Mouse (Mus musculus) liver, embryonic 15.5 days (tissue): ENCODE measurements around the gene Faap20. TPM values are rescaled to one million over a fixed set of nuclear protein-coding genes. Genes with fewer than 3 reads are reported as not detected.
A peak's percentile ranks its signal among the peaks of the same experiment; 100 is the strongest.

Source experiments
- ATAC-seq: fragments of 200-750 bp; cut with Nextera tagmentation; 2 replicates; pipeline ENCODE4 v1.8.0; 2017; ENCODE audit warnings: moderate number of reproducible peaks, mild to moderate bottlenecking, moderate library complexity; ENCODE audit not compliant: insufficient read depth
- H3K27ac ChIP-seq: fragments of 300-500 bp; sonication (generic); replicated peaks from 2 replicates; pipeline ENCODE4 v1.5.1; 2015; ENCODE audit warnings: mild to moderate bottlenecking, inconsistent platforms
- H3K27me3 ChIP-seq: fragments of 300-500 bp; sonication (generic); 2 replicates; pipeline ENCODE4 v1.6.1; 2015; ENCODE audit warnings: mild to moderate bottlenecking, inconsistent platforms
- H3K36me3 ChIP-seq: fragments of 300-500 bp; sonication (generic); replicated peaks from 2 replicates; pipeline ENCODE4 v1.6.1; 2015; ENCODE audit warnings: moderate library complexity, mild to moderate bottlenecking, inconsistent platforms
- H3K4me1 ChIP-seq: fragments of 300-500 bp; sonication (generic); replicated peaks from 2 replicates; pipeline ENCODE4 v1.6.1; 2015; ENCODE audit warnings: inconsistent platforms
- H3K4me2 ChIP-seq: fragments of 300-500 bp; sonication (generic); 2 replicates; pipeline ENCODE4 v1.6.1; 2015; ENCODE audit warnings: moderate library complexity, mild to moderate bottlenecking, inconsistent platforms
- H3K4me3 ChIP-seq: fragments of 300-500 bp; sonication (generic); replicated peaks from 2 replicates; pipeline ENCODE4 v1.5.1; 2015; ENCODE audit warnings: mild to moderate bottlenecking, inconsistent platforms
- H3K9ac ChIP-seq: fragments of 300-500 bp; sonication (generic); 2 replicates; pipeline ENCODE4 v1.6.1; 2015; ENCODE audit warnings: moderate library complexity, mild to moderate bottlenecking, inconsistent platforms
- H3K9me3 ChIP-seq: fragments of 300-500 bp; sonication (generic); replicated peaks from 2 replicates; pipeline ENCODE4 v1.6.1; 2016; ENCODE audit warnings: inconsistent platforms
- WGBS: fragments of 180-500 bp; shearing (Covaris S2); methylation state at CpG from one replicate; pipeline ENCODE4 v1.1.7; 2015; ENCODE audit warnings: mixed read lengths; ENCODE audit not compliant: insufficient replicate concordance; 5-methylcytosine and 5-hydroxymethylcytosine counted together
- polyA plus RNA-seq: library from polyadenylated mRNA; unstranded; fragments of >200 nt; fragmentation: Nextera tagmentation; extraction: Ambion mirVana; gene quantifications from 2 replicates; pipeline ENCODE4 v1.2.1, GENCODE M21; 2015

The Faap20 gene
- polyA plus RNA-seq, 1 experiment from 2014 or later: 18.2 TPM

DNA sequence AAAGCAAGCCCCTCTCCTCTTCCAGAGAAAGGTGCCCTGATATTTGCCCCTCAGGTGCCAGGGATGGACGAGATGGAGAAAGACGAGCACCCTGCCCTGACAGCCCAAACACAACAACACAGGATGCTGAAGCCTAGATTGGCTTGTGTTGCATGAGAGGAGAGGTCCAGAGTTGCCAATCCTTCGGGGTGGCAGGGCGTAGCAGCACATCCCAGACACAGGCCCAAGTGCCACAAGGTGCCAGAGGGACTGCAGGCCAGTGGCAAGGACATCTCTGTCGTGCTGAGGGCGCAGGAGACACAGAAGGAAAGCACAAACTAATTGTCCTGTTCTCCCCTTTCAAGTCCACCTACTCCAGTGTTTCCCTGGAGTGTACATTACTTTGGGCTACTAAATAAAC is 35.4 kb upstream of the Faap20 start:
- Histone ChIP-seq H3K4me3 (no peak overlapping the region), H3K27me3 (peaks cover 11% of the 10 kb centered on the region; the same call in 1 of the 2 replicates), H3K9me3 (no peaks in the 10 kb centered on the region), H3K4me1 (peaks cover 60% of the 10 kb centered on the region), H3K27ac (no peak overlapping the region), H3K36me3 (no peaks in the 10 kb centered on the region), H3K4me2 (no peak overlapping the region), H3K9ac (no peak overlapping the region)
- ATAC-seq: no peak
- WGBS: 64% methylated on average over 6 of the region's 6 CpGs

GRCm38 (mm10) chr4:155214793-155215192 is 34.8 kb upstream of the Faap20 start:
- Histone ChIP-seq H3K4me3 (no peak overlapping the region), H3K9ac (no peak overlapping the region), H3K9me3 (no peaks in the 10 kb centered on the region), H3K27ac (no peak overlapping the region), H3K36me3 (no peaks in the 10 kb centered on the region), H3K4me2 (no peak overlapping the region), H3K4me1 (peaks cover 66% of the 10 kb centered on the region), H3K27me3 (peaks cover 17% of the 10 kb centered on the region)
- WGBS: 74% methylated on average over 10 of the region's 10 CpGs
- no peak for ATAC-seq

DNA sequence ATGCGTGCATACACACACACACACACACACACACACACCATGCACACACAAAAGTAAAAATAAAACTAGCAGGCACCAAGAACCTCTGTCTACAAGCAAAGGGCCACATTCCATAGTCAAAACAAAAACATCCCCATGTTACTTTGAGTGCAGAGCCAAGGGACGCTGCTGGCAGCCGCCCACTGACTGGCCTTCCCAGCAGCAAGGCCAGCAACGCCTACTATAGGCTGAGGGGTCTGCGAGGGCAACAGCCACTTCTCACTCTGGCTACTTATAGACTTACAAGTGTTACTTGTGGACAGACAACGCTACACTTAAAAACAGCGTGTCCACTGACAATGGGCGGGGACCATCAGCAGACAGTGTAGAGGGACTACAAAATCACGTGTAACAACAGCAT is 34.4 kb upstream of the Faap20 start:
- no peaks in the 10 kb centered on the region for H3K9me3 ChIP-seq
- no peak overlapping the region for H3K4me3 ChIP-seq
- no peak overlapping the region for H3K27ac ChIP-seq
- H3K4me2 ChIP-seq: no peak overlapping the region
- peaks cover 70% of the 10 kb centered on the region for H3K4me1 ChIP-seq
- no peak overlapping the region for H3K9ac ChIP-seq
- WGBS: 64% methylated on average over 9 of the region's 9 CpGs
- H3K27me3 ChIP-seq: peaks cover 21% of the 10 kb centered on the region
- no peak for ATAC-seq
- H3K36me3 ChIP-seq: no peaks in the 10 kb centered on the region

DNA sequence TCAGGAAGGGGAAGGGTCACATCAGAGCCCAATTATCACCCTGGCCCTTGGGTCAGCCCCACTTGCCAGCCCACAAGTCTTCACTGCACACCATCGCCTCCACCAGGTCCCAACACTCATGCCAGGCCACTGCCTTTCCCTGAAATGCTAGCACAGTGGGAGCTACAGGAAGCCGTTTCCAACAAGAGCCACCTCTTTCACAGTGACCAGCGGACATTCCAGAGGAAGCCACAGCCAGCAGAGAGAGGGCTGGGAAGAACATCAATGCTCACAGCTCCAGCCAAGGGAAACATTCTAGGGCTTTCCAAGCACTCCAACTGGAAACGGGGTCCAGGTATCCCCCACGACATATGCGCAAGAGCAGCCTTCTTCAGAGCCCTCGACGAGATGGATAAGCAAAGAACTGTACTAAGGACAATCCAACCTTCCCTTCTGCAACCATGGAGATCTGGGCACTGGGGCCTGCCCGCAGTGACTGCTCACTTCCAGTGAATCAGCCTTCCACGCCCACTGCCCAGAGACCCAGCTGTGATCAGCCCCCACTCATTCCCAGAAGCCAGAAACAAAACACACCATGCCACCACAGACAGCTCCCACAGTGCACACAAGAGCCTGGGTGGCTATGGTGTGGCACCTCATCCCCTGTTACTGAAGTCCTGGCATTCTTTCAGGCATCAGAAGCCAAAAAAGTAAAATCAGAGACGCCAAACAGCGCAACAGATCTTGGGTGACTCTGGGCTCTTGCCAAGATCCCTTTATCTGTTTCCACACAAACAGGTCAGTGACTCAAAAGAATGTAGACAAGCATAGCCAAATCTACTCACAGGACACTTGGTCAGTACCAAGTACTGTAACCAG is 33.6 kb upstream of the Faap20 start:
- no peak overlapping the region for H3K27ac ChIP-seq
- 64% methylated on average over 12 of the region's 12 CpGs for WGBS
- peaks cover 29% of the 10 kb centered on the region for H3K27me3 ChIP-seq
- H3K4me1 ChIP-seq: peaks cover 77% of the 10 kb centered on the region
- H3K4me3 ChIP-seq: no peak overlapping the region
- no peak overlapping the region for H3K9ac ChIP-seq
- H3K4me2 ChIP-seq: no peak overlapping the region
- ATAC-seq: no peak
- H3K36me3 ChIP-seq: no peaks in the 10 kb centered on the region
- H3K9me3 ChIP-seq: no peaks in the 10 kb centered on the region

GRCm38 (mm10) chr4:155217241-155218103 is 32.1 kb upstream of the Faap20 start:
- Histone ChIP-seq H3K4me1 (peaks cover 91% of the 10 kb centered on the region), H3K9me3 (no peaks in the 10 kb centered on the region), H3K9ac (no peak overlapping the region), H3K4me3 (no peak overlapping the region), H3K36me3 (no peaks in the 10 kb centered on the region), H3K4me2 (peak overlapping the region; percentile 23), H3K27ac (no peak overlapping the region), H3K27me3 (peaks cover 44% of the 10 kb centered on the region)
- WGBS: 39% methylated on average over 12 of the region's 12 CpGs
- ATAC-seq: peak; percentile 14; the same call in 1 of the 2 replicates

DNA sequence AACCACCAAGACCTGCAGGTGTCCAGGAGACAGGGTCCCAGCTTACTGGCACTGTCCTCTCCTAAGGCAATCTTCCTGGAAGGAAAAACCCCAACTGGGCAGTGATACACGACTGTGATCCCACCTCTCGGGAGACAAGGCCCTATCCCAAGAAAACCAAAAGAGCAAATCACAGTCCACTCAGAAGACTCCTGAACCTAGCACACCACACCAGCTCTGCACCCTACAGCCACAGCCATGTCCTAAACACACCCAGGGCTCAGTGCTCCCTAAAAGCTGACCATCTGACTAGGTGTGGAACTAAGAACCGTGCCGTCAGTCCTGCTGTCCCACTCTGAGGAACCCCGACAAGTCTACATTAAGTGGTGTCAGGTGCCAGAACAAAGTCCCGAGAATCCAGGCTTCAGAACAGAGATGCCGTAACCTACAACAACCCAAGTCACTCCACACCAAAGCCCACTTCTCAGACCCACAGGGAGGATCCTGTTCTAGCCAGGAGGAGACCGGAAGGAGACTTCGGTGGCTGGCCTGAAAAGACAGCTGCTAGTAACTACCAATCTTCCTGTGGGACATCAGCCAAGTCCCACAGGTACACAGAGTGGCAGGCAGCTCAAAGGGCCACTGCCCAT is 31.4 kb upstream of the Faap20 start:
- peaks cover 48% of the 10 kb centered on the region for H3K27me3 ChIP-seq
- 70% methylated on average over 9 of the region's 9 CpGs for WGBS
- peaks cover 90% of the 10 kb centered on the region for H3K4me1 ChIP-seq
- no peak overlapping the region for H3K9ac ChIP-seq
- ATAC-seq: no peak
- no peak overlapping the region for H3K4me3 ChIP-seq
- H3K9me3 ChIP-seq: no peaks in the 10 kb centered on the region
- peak overlapping the region; percentile 23 for H3K4me2 ChIP-seq
- H3K36me3 ChIP-seq: no peaks in the 10 kb centered on the region
- H3K27ac ChIP-seq: no peak overlapping the region

DNA sequence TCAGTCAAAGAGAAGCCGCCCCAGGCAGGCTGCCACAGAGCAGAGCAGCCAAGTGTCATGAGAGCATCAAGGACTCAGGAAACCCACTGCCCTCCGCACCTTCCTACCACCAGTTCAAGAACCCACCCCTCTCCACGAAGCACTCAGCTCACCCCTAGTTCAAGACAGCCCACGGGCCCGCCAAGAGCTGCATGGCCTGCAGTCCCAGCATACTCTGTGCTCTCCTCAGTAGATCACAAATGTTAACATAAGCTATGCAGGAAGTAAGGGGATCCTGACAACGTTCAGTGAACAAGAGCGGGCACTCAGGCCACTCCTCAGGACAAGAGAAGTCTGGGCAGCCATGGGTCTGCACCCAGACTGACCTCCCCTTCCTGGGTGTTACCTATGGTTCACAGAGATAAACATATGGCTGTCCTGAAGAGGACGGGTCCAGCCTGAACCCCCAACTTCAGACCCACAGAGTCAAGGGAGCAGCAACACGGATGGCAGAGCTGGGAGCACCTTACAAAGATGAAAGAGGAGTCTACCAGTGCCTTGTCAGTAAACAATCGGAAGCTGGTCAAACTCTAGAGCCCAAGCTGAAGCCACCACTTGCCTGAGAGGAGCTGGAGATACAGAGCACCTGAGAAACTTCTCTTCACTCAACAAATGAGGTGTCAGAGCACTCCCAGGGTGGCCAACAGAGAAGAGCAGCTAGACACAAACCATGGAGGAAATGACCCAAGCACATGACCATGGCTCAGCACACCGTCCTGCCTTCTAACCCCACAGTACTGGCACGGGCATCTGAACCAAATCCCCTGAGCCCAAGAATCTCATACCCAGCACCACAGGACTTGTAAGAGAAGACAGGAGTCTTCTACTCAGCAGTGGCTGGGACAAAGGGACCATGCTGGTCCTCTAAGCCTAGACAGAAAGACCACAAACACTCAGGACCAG is 30.1 kb upstream of the Faap20 start:
- Histone ChIP-seq H3K9ac (peak overlapping the region; percentile 1; the same call in 1 of the 2 replicates), H3K4me3 (peak overlapping the region; percentile 66), H3K36me3 (no peaks in the 10 kb centered on the region), H3K9me3 (no peaks in the 10 kb centered on the region), H3K27me3 (peaks cover 61% of the 10 kb centered on the region), H3K4me1 (peaks cover 90% of the 10 kb centered on the region), H3K27ac (no peak overlapping the region), H3K4me2 (peak overlapping the region; percentile 92)
- ATAC-seq: no peak
- WGBS: 24% methylated on average over 12 of the region's 12 CpGs

GRCm38 (mm10) chr4:155220213-155221100 is 29.1 kb upstream of the Faap20 start:
- 24% methylated on average over 14 of the region's 14 CpGs for WGBS
- no peaks in the 10 kb centered on the region for H3K36me3 ChIP-seq
- H3K27ac ChIP-seq: no peak overlapping the region
- H3K9ac ChIP-seq: peak overlapping the region; percentile 64; the same call in 1 of the 2 replicates
- H3K4me1 ChIP-seq: peaks cover 81% of the 10 kb centered on the region
- ATAC-seq: no peak
- no peaks in the 10 kb centered on the region for H3K9me3 ChIP-seq
- H3K4me2 ChIP-seq: peak overlapping the region; percentile 92
- H3K4me3 ChIP-seq: peak overlapping the region; percentile 66
- peaks cover 70% of the 10 kb centered on the region for H3K27me3 ChIP-seq

DNA sequence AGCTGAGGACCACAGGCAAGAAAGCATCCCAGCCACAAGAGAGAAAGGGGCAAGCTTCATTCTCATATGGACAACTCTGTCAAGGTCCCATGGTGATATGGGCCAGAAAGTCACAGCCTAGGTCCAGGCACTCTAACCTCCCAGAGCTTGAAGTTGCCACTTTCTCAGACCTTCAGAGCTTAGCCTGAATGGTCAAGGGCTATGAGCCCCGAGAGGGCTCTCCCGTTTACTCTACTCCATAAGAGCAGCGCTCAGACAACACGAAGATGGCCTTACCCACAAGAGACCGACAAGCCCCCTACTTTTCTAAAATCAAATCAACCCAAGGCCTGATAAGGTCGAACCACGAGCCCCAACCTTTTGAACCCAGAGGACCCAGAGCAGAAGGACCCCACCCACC is 28.5 kb upstream of the Faap20 start:
- H3K27ac ChIP-seq: no peak overlapping the region
- 6% methylated on average over 7 of the region's 7 CpGs for WGBS

More for the DNA sequence above, 28.5 kb upstream of the Faap20 start:
- Histone ChIP-seq H3K4me3 (peak overlapping the region; percentile 66), H3K9ac (peak overlapping the region; percentile 64; the same call in 1 of the 2 replicates), H3K27me3 (peaks cover 76% of the 10 kb centered on the region), H3K4me1 (peaks cover 74% of the 10 kb centered on the region), H3K36me3 (no peaks in the 10 kb centered on the region), H3K4me2 (peak overlapping the region; percentile 92), H3K9me3 (no peaks in the 10 kb centered on the region)
- ATAC-seq: no peak
